Mouse (Mus musculus) urinary bladder, postnatal 36 days (tissue): ENCODE measurements around the gene Rad54l2.

Experiments used
- DNase-seq, 2 experiments: peaks; one replicate each; pipeline ENCODE4 v3.0.0; 2022; ENCODE audit warnings: low spot score in 2 of 2, mixed read lengths in 1 of 2

The Rad54l2 gene

GRCm38 (mm10) chr9:106788812-106789321 lies at the start of gene Rad54l2:
TSS of gene Rad54l2 (minus strand) at chr9:106789194.
- DNase-seq = peak; percentile 79 to 85

DNA sequence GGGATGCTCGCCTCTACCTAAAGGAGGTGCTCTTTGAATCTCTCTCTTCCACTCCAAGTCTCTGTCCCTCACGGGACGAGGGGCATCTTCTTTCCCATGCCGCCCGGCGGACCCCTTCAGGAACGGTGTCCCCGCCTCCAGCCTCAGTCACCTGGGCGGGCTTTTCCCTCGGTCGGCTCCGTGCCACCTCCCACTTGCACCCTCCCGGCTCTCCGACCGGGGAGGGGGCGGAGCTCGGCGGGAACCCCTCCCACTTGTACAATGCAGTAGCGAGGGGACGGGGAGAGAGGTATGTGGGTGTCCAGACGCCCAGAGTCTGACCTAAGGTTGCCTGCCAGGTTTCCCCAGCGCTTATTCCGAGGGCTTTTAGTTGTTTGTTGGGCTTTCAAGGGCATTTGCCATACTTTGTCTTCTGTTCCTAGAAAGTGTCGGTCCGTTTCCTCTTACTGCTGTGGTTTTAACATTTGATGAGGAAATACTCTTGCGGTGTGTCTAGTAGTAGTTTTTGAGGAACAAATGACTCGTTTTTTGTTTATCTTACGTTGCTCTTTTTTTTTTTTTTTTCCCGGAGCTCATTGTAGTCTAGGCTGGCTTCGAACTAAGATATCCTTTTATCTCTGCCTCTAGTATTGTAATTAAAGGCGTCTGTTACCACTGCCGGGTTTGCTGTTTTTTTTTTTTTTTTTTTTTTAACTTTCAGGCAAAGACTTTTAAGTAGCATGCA lies 33.5 kb upstream of the Rad54l2 start:
- DNase-seq = peak; percentile 76 to 89

- peak; percentile 82 to 91 for DNase-seq
Observed at GRCm38 (mm10) chr9:106821618-106822380, 32.8 kb upstream of the Rad54l2 start, which contains the start of gene Dcaf1. TSS of gene Dcaf1 (plus strand) at chr9:106821874.

DNA sequence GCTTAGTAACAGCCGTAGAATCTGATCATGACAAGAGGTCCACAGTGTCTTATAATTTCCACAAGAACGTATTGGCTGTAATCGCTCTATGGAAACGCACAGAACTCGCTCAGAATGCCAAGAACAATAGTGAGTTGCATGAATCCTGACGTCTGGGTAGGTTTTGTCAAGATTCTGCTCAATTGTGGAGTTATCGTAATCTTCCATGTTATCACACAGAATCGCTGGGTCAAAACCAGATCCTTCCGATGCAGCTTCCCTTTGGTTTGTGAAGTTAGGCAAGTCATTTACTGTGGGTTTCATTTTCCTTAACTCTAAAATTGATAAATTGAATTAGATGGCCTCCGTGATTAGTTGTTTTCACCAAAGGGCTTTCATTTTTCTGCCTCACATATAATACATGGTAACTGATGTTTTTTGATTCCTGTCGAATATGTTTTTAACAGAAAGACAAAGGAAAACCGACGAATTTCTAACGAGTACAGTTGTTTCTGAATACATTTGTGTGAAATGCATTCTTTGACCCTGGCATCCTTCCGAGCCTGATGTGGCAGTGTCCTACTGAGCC lies 32.1 kb upstream of the Rad54l2 start:
- no peak for DNase-seq

DNA sequence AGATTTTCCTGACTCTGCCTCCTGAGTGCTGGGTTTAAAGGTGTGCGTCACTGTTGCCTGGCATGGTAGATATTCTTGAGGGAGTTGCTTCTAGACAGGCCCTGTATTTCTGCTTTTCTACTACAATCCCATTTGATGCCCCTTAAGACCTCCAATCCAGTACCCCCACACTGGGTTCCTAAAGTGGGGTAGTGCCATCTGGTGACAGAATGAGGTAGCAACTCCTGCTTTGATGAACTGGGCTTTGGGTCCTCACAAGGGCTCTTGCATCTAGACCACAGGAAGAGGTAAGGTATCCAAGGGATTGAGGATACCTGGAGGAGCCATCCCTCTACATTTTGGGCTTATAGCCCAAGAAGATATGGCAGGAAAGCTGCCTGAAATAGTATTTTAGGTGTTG lies 30.2 kb upstream of the Rad54l2 start:
- no peak for DNase-seq

DNA sequence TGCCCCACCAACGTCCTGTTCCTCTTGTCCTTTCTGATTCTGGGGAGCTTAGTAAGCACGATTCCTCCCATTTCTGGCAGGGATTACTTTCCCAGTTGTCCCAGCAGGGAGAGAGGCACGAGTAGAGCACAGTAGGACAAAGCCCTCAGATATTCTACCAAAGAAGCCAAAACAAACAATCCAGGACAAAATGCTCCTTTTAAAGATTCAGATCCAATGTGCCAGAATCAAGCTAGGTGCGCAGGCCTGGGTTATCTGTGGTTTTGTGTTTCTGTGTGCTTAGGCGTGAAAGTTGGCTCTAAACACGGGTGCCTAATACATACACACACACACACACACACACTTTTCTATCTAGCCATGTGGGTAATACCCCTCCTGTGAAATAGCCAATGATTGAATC lies 29.2 kb upstream of the Rad54l2 start:
- no peak for DNase-seq

DNA sequence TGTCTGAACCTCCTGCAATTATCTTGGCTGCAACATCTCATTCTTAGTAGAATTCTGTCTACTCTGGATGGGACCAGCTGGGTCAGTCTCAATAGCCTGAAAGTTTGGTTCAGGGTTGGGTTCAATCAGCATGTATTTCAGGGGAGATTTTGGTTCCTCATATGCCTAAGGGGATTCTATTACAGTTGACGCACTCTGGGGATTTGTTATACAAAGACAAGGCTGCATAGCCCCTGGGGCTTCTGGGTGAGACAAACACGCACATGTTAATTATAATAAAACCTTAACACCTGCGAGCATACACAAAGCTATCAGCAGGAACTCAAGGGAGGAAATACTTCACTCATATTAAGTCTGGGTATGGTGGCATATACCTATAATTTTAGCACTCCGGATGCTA lies 17.5 kb upstream of the Rad54l2 start:
- DNase-seq = no peak

GRCm38 (mm10) chr9:106790831-106791230 lies 1.8 kb upstream of the Rad54l2 start:
- DNase-seq = no peak

- no peak for DNase-seq
Observed at GRCm38 (mm10) chr9:106789363-106789762, 369 bp upstream of the Rad54l2 start.

GRCm38 (mm10) chr9:106787979-106788811 lies 799 bp downstream of the Rad54l2 start:
- DNase-seq = peak in 1 of 2 experiments; percentile 1

- DNase-seq = no peak
Observed at GRCm38 (mm10) chr9:106785206-106785605, 3.8 kb downstream of the Rad54l2 start.

GRCm38 (mm10) chr9:106783554-106783953 lies 5.4 kb downstream of the Rad54l2 start:
- no peak for DNase-seq

DNA sequence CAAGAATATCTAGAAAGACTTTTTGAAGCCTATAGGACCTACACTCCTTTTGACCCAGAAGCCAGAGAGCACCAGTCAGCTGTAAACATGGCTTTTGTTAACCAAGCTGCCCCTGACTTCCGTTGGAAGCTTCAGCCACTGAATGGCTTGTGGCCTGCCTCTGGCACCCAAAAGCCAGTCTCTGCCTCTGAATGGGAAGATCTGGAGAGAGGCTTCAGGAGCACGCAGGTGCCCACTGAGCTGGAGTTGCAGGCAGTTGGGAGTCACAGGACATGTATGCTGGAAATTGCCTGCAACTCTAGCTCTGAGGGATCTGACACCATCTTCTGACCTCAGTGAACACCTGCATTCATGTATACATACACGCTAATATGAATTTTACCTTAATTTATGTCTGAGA lies 8.9 kb downstream of the Rad54l2 start:
- DNase-seq = no peak

DNA sequence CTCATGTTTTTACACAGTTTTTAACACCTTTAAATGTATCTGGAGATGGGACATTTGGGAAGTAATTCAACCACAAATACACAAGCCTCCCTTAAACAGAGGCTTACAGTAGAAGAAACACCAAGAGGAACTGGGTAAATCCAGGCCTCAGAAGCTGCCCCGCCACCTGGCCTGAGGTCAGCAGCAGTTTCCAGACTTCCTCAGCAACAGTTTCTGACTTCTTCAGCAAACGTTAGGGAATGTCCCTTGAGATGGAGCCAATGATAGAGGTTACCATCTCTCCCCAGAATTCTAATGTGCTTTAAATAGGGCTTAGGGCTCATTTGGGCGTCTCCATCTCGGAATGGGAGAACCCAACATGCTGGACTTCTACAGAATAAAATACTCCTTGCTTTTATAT lies 10.7 kb downstream of the Rad54l2 start:
- no peak for DNase-seq

DNA sequence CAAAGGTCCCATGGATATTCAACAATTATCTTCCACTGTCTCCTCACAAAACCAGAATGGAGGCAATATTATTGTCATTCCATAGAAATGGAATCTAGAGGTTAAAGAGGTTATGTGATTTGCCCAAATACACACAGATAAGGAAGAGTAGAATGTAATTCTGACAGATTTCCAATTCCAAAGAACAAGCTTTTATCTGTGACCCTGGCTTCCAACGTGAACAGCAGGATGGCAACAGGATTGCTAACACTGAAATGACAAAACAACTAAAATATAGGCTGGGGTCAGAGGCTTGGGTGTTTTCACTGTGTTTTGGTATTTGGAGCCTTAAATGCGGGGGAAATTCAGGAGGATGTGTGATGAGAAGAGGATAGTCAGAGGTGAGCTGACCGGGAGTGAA lies 11.6 kb downstream of the Rad54l2 start:
- no peak for DNase-seq

DNA sequence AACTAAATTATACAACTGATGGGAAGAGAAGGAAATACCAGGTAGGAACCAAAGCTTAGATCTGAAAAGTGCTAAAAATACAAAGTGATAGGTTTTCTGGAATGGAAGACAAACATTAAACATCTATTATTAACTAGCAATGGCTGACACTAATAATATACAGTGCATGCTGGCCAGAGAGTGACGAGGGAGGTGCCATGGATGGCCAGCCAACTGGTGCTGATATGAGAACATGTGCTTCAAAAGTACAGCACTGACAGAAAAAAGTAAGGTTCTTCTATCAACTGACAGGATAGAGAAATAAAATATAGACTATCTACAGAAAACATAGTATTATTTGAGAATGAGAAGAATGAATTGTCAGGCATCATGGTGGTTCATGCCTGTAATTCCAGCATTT lies 12.9 kb downstream of the Rad54l2 start:
- DNase-seq = no peak

DNA sequence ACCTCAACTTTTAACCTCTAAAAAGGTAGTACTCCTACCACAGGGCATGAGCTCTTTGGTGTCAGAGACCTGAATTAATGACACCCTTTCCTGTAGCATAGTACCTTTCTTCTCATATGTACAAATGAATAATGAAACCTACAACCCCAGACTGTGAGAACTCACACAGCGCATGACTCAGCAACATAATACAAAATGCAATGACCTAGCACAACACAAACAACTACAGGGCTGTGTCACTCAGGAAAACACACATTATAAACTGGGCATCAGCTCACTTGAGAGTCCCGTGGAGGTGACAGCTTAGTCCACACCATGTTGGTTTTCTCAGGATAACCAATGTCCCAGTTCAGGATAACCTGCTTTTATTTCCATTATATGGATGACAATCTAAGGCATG lies 17.2 kb downstream of the Rad54l2 start:
- DNase-seq = no peak

DNA sequence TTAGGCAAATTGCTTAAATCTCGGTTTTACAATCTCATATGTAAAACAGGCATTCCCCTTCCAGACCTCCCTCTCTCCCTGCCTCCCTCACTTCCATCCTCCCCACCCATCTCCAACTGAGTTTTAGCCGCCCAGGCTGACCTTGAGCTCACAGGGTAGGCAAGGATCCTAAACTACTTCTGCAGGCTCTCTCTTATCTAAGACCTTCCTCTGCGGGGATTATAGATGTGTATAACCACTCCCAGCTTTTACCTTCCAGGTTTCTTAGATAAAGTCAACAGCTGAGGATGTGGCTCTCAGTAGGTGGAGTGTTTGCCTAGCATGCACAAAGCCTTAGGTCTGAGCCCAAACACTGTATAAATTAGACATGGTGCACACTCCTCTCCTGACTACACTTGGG lies 18.8 kb downstream of the Rad54l2 start:
- no peak for DNase-seq

- DNase-seq = no peak
Observed at GRCm38 (mm10) chr9:106769781-106770180, 19.2 kb downstream of the Rad54l2 start.

- no peak for DNase-seq
Observed at GRCm38 (mm10) chr9:106756421-106756820, 32.6 kb downstream of the Rad54l2 start.

DNA sequence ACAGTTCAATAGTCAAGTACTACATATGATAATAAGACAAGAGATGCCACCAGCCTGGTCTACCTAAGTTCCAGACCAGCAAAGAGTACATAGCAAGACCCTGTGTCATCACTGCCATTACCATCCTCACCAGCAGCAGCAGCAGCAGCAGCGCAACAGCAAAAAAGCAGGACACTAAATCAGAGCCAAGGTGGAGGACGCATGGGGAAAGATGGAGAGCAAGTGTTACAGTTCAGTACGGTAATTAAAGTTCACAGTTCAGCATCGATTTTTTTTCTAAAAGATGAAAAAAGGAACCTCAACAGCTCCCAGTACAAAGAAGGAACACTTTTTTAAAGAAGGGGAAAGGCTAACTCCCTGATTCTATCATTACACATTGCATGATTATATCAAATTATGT lies 33.2 kb downstream of the Rad54l2 start:
- no peak for DNase-seq

DNA sequence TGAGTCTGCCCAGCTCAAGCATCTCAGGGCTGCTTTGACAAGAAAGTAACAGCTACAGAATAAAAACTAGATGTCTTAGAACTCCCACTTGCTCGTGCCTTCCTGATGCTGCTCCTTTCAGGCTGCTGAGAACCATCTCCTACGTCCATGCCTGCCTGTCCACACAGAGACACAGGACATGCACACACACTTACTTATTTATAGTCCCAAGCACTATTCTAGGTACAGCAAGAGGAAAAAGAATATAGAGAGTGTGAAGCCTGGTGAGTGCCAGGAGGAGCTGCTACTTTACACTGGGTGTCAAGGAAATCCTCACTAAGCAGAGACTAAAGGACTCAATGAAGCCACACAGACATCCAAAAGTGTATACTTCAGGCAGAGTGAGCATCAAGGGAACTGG lies 34.7 kb downstream of the Rad54l2 start:
- no peak for DNase-seq
